Mouse (Mus musculus) myocyte (in vitro differentiated cells): ENCODE results near the gene Bhlhb9. TPM values are rescaled to one million over a fixed set of nuclear protein-coding genes. Genes with fewer than 3 reads are reported as not detected.
"Not testable (repeated sequence)": the region's sequence is repeated elsewhere in the genome, so short reads cannot be mapped to it uniquely, and the experiment has no call there.

ENCODE experiments used
- H3K27me3 ChIP-seq: one replicate; pipeline ENCODE4 v1.6.1; 2011; ENCODE audit not compliant: control insufficient read depth, insufficient read depth, insufficient read length
- H3K36me3 ChIP-seq: one replicate; pipeline ENCODE4 v1.6.1; 2011; ENCODE audit not compliant: control insufficient read depth, insufficient read depth
- H3K4me2 ChIP-seq: one replicate; pipeline ENCODE4 v1.6.1; 2011; ENCODE audit warnings: low read depth, control low read depth
- H3K4me3 ChIP-seq: one replicate; pipeline ENCODE4 v1.5.1; 2011; ENCODE audit warnings: mild to moderate bottlenecking, control low read depth, moderate library complexity
- H3K79me2 ChIP-seq: one replicate; pipeline ENCODE4 v1.6.1; 2011; ENCODE audit not compliant: control insufficient read depth, insufficient read depth
- H3ac ChIP-seq: one replicate; pipeline ENCODE4 v1.6.1; 2011; ENCODE audit not compliant: control insufficient read depth, insufficient read length
- CEBPB ChIP-seq: IDR thresholded peaks from 2 replicates; pipeline ENCODE4 v1.6.1; 2011; ENCODE audit warnings: mild to moderate bottlenecking, moderate library complexity; ENCODE audit not compliant: poor library complexity, insufficient read depth, severe bottlenecking
- E2F4 ChIP-seq: IDR thresholded peaks from one replicate; pipeline ENCODE4 v1.6.1; 2011; ENCODE audit warnings: mild to moderate bottlenecking, control low read depth, moderate library complexity; ENCODE audit not compliant: insufficient read depth
- MAX ChIP-seq: IDR thresholded peaks from one replicate; pipeline ENCODE4 v1.6.1; 2011; ENCODE audit warnings: low read depth, mild to moderate bottlenecking, control low read depth
- MYOD1 ChIP-seq, 3 experiments: IDR thresholded peaks; one replicate each; pipeline ENCODE4 v1.6.1; 2011; ENCODE audit warnings: control low read depth in 2 of 3, low read depth in 2 of 3, mild to moderate bottlenecking in 2 of 3, moderate library complexity in 1 of 3; ENCODE audit not compliant: insufficient read length in 2 of 3, control insufficient read depth in 1 of 3
- MYOG ChIP-seq, 3 experiments: IDR thresholded peaks; one replicate each; pipeline ENCODE4 v1.6.1; 2011; ENCODE audit warnings: control low read depth in 2 of 3, low read depth in 2 of 3, mild to moderate bottlenecking in 2 of 3; ENCODE audit not compliant: insufficient read length in 2 of 3, control insufficient read depth in 1 of 3, insufficient read depth in 1 of 3
- POLR2A ChIP-seq: IDR thresholded peaks from one replicate; pipeline ENCODE4 v1.6.1; 2011; ENCODE audit warnings: low read depth, mild to moderate bottlenecking, control low read depth, moderate library complexity; ENCODE audit not compliant: insufficient read length
- POLR2AphosphoS2 ChIP-seq: IDR thresholded peaks from one replicate; pipeline ENCODE4 v1.6.1; 2011; ENCODE audit warnings: low read depth, control low read depth; ENCODE audit not compliant: insufficient read length
- REST ChIP-seq: IDR thresholded peaks from one replicate; pipeline ENCODE4 v1.6.1; 2011; ENCODE audit warnings: mild to moderate bottlenecking, control low read depth, moderate library complexity; ENCODE audit not compliant: insufficient read depth, insufficient read length
- SRF ChIP-seq: IDR thresholded peaks from one replicate; pipeline ENCODE4 v1.6.1; 2011; ENCODE audit warnings: low read depth; ENCODE audit not compliant: control insufficient read depth, insufficient read length
- TCF12 ChIP-seq: IDR thresholded peaks from one replicate; pipeline ENCODE4 v1.6.1; 2011; ENCODE audit warnings: mild to moderate bottlenecking, control low read depth; ENCODE audit not compliant: poor library complexity, insufficient read depth, severe bottlenecking
- TCF3 ChIP-seq: IDR thresholded peaks from one replicate; pipeline ENCODE4 v1.6.1; 2011; ENCODE audit warnings: low read depth, control low read depth; ENCODE audit not compliant: insufficient read length
- USF1 ChIP-seq: IDR thresholded peaks from one replicate; pipeline ENCODE4 v1.6.1; 2011; ENCODE audit warnings: low read depth, mild to moderate bottlenecking, control low read depth, moderate library complexity
- polyA plus RNA-seq: library from polyadenylated mRNA; unstranded; fragments of >200 nt; fragmentation: generic; extraction: Trizol; gene quantifications from one replicate; pipeline ENCODE4 v1.2.1, GENCODE M21; 2012; ENCODE audit warnings: missing spikeins

The Bhlhb9 gene
- polyA plus RNA-seq, 1 experiment, result 0.41 TPM

DNA sequence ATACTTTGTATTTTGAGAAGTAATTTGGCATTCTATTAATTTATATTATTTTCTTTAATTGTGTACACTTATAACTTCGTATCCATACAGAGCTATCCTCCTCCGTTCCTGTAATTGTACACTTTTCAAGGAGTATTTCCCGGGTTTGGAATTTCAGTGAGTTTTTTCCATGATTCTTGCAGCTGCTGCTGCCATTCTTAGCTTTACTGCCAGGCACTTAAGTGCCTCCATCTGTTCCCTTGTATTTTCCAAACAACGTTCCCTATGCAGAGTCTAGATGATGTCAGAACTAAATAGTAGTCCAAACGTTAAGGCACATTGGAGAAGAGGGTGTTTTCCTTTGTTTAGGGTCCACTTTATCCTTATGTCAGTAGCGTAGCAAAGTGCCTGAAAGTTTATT lies 5.1 kb upstream of the Bhlhb9 start:
- peak overlapping the region; percentile 34 for H3K4me2 ChIP-seq
- H3K79me2 ChIP-seq, result no peaks in the 10 kb centered on the region
- TF ChIP-seq TCF12, result peak; percentile 54
- TF ChIP-seq MYOD1 (IDR thresholded peaks at IDR 0.05; ENCODE audit: control insufficient read depth in 1 of 3, insufficient read length in 2 of 3, low read depth in 2 of 3), result peak; percentile 79 to 91 (median 91)
- no peak for TF ChIP-seq MYOG (IDR thresholded peaks at IDR 0.05; ENCODE audit: control insufficient read depth in 1 of 3, insufficient read depth in 1 of 3, insufficient read length in 2 of 3, low read depth in 2 of 3)
- TF ChIP-seq POLR2A, result no peak
- H3ac ChIP-seq, result no peak overlapping the region
- H3K27me3 ChIP-seq, result no peaks in the 10 kb centered on the region
- no peak overlapping the region for H3K4me3 ChIP-seq
- H3K36me3 ChIP-seq, result no peaks in the 10 kb centered on the region

- not testable (repeated sequence) for H3K4me2 ChIP-seq, H3ac ChIP-seq, H3K36me3 ChIP-seq, H3K27me3 ChIP-seq, H3K4me3 ChIP-seq, H3K79me2 ChIP-seq
These were observed 1.6 kb upstream of the Bhlhb9 start for GRCm38 (mm10) chrX:135795591-135796304.

DNA sequence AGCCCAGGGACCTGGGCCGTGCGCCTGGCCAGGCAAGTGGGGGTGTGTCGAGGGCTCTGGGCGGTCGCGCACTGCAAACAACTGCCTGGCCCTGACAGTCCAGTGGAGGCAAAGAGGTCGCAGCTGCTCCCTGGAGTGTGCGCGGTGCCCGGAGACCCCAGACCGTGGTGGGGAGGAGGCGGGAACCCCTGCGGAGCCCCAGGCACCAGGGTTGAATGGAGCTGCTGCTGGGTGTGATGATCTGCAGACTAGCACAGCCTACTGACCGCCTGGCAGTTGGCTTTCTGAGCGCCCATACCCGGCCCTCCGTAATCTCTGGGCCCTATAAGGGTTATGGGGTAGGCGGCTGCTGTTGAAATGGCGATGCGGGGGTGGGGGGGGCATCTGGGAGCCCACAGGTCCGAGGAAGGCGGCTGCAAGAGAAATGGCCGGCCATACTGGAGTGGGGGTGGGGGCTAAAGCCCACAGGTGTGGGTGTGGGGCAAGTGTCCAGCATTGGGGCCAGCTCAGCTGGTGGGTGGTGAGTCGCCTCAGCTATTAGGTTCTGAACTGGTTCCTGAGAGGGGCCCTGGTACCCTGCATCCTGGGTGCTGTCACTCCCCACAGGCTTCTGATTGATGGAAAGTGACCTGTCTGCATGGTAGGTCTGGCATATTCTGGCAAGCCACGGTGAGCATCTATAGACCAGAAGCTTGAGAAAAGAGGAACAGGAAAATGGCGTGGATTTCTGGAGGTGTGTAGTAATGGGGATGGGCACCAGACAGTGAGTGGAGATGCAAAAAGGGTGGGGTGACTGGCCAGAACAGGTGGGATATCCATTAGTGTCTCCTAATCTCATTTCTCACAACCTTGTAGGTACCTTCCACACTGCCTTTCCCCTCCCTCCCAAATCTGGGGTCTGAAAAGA lies 836 bp upstream of the Bhlhb9 start:
- not testable (repeated sequence) for H3ac ChIP-seq, H3K4me3 ChIP-seq

GRCm38 (mm10) chrX:135804149-135804548 lies 6.8 kb downstream of the Bhlhb9 start:
- Histone ChIP-seq H3K4me2 (no peak overlapping the region), H3ac (no peak overlapping the region), H3K4me3 (no peak overlapping the region), H3K79me2 (no peaks in the 10 kb centered on the region), H3K27me3 (no peaks in the 10 kb centered on the region), H3K36me3 (no peaks in the 10 kb centered on the region)
- TF ChIP-seq REST (no peak), POLR2A (no peak), CEBPB (no peak), E2F4 (no peak), POLR2AphosphoS2 (no peak), TCF12 (no peak), SRF (no peak), USF1 (no peak), MYOG (IDR thresholded peaks at IDR 0.05; ENCODE audit: control insufficient read depth in 1 of 3, insufficient read depth in 1 of 3, insufficient read length in 2 of 3, low read depth in 2 of 3) (no peak), MAX (no peak), MYOD1 (IDR thresholded peaks at IDR 0.05; ENCODE audit: control insufficient read depth in 1 of 3, insufficient read length in 2 of 3, low read depth in 2 of 3) (no peak), TCF3 (no peak)

More for the DNA sequence above, 836 bp upstream of the Bhlhb9 start:
- H3K27me3 ChIP-seq, H3K79me2 ChIP-seq, H3K36me3 ChIP-seq, H3K4me2 ChIP-seq: not testable (repeated sequence)

GRCm38 (mm10) chrX:135805780-135806179 lies 8.4 kb downstream of the Bhlhb9 start:
- no peaks in the 10 kb centered on the region for H3K79me2 ChIP-seq
- TF ChIP-seq TCF3 (no peak), SRF (no peak), POLR2AphosphoS2 (no peak), TCF12 (no peak), POLR2A (no peak)
- no peaks in the 10 kb centered on the region for H3K36me3 ChIP-seq
- H3K4me2 ChIP-seq, result no peak overlapping the region
- H3ac ChIP-seq, result no peak overlapping the region
- no peak overlapping the region for H3K4me3 ChIP-seq
- H3K27me3 ChIP-seq, result no peaks in the 10 kb centered on the region

- H3K4me3 ChIP-seq, H3K4me2 ChIP-seq, H3ac ChIP-seq, H3K79me2 ChIP-seq, H3K27me3 ChIP-seq, H3K36me3 ChIP-seq: not testable (repeated sequence)
These were observed 38.5 kb downstream of the Bhlhb9 start for GRCm38 (mm10) chrX:135835896-135836295.
